Mouse (Mus musculus): ENCODE measurements around the gene Tma7.

Tma7 gene

GRCm38 (mm10) chr9:109102541-109102940 is 20.2 kb upstream of the Tma7 start:
- no peak for DNase-seq (ENCODE audit: low read depth)

- no peak for DNase-seq (ENCODE audit: low read depth)
Measured at GRCm38 (mm10) chr9:109101933-109102445, 19.6 kb upstream of the Tma7 start.

GRCm38 (mm10) chr9:109100307-109100928 is 18.0 kb upstream of the Tma7 start:
- DNase-seq (ENCODE audit: low read depth), result no peak

GRCm38 (mm10) chr9:109098969-109099368 is 16.6 kb upstream of the Tma7 start:
- no peak for DNase-seq (ENCODE audit: low read depth)

GRCm38 (mm10) chr9:109098366-109098765 is 16.0 kb upstream of the Tma7 start:
- no peak for DNase-seq (ENCODE audit: low read depth)

DNA sequence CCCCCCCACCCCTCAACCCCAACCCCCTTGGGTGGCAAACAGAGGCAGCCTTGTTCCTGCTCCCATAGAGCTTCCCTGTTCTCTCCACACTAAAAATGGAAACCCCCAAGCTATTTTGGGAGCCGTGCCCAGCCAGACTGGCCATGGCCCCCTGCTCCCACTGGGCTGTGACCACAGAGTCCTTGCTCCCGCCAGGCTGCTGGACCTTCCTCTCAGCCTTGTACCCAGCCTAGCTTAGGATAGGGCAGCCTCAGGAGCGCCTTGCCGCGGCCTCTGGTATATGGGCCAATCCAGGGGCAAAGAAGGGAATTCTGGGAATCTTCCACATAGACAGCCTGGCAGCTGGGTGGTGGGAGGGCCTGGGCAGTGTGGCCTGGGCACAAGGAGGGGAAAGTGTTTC is 15.4 kb upstream of the Tma7 start:
- DNase-seq (ENCODE audit: low read depth), result no peak

DNA sequence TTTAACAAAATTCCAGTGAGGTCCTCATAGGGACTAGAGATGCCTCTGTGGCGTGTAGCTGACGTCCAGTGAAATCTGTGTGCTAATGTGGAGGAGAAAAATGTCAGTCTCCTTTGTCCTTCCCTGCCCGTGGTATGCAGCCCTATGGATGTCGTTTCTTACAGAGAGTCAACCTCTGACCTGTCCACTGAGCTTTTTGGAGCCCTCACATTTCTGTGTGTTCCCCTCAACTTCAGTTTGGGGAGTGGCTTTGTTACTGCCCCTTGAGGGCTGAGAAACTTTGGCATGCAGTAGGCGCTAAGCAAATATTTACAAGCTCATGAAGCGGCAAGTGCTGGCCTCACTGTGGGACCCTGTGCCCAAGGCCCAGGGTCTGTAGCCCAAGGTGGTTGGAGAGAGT is 14.9 kb upstream of the Tma7 start:
- no peak for DNase-seq (ENCODE audit: low read depth)

DNA sequence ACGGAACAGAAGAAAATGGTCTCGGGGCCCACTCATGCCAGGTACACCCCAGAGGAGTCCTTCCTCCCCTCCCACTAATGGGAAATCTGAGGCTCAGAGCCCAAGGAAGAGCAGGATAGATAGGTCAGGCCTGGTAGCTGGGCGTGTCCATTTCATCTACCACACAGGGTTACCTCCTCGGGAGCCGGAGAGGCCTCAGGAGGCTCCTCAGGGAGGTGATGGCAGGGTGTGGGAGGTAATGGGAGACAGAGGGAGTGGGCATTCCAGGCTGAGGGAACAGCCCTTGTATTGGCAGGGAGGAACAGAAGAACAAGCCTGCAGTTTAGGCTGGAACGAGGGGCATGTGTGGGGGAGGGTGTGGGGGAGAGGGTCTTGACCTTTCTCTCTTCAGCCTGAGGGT is 14.5 kb upstream of the Tma7 start:
- DNase-seq (ENCODE audit: low read depth), result no peak

DNA sequence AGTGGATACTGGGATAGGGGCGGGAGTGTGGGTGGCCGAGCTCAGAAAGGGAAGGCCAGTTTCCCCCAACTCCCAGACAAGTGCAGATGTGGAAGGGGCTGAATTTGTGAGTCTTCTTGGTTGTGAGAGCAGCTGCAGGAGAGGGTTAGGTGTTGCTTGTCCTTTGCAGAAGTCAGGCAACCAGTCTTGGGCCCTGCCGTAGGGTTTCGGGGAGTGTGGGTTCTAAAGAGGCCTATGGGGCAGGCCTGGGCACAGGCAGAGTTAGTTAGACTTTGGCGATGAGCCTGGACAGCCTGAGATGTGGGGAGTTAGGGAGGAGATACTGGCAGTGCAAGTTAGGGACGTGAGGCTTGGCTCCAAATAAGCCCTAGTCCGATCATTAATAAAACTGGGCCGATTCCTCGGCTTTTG is 13.9 kb upstream of the Tma7 start:
- DNase-seq (ENCODE audit: low read depth), result no peak

GRCm38 (mm10) chr9:109095137-109095982 is 13.0 kb upstream of the Tma7 start, which contains the start of gene Plxnb1:
Gene Plxnb1, plus strand, starts transcription at chr9:109095389.
- no peak for DNase-seq (ENCODE audit: low read depth)

GRCm38 (mm10) chr9:109094553-109095136 is 12.3 kb upstream of the Tma7 start:
- no peak for DNase-seq (ENCODE audit: low read depth)

- no peak for DNase-seq (ENCODE audit: low read depth)
Measured at GRCm38 (mm10) chr9:109093786-109094552, 11.6 kb upstream of the Tma7 start.

- DNase-seq (ENCODE audit: low read depth), result no peak
Measured at GRCm38 (mm10) chr9:109092799-109093198, 10.4 kb upstream of the Tma7 start.

DNA sequence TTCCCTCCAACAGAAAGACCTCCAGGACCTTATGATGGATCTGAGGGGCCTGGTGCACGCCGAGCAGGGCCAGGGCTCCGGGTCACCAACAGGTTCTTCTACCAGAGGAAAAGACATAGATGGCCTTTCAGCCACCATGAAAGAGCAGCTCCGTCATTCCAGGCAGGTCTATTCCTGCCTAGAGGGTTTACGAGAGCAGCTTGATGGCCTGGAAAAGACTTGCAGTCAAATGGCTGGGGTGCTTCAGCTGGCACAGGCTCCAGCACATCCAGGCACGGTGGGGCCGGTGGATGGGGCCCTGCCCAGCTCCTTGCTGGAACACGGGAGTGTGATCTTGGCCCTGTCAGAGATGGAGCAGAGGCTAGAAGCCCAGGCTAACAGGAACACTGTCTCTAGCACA is 9.4 kb upstream of the Tma7 start:
- no peak for DNase-seq (ENCODE audit: low read depth)

GRCm38 (mm10) chr9:109090446-109090845 is 8.1 kb upstream of the Tma7 start:
- DNase-seq (ENCODE audit: low read depth), result no peak

GRCm38 (mm10) chr9:109087987-109088386 is 5.6 kb upstream of the Tma7 start:
- DNase-seq (ENCODE audit: low read depth), result no peak

DNA sequence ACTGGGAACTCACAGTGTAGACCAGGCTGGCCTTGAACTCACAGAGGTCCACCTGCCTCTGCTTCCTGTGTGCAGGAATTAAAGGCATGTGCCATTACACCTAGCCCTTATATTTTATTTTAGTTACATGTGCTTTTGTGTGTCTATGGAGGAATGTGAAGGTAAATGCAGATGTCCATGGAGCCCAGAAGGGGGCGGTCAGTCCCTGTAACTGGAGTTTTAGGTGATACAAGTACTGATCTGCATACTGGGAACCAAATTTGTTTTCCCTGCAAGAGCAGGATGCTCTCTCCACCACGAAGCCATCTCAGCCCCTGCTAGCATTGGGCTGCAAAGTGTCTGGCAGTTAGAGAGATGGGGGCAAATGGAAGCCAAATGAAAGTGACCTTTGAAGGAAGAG is 2.5 kb upstream of the Tma7 start:
- DNase-seq (ENCODE audit: low read depth), result peak; percentile 40

GRCm38 (mm10) chr9:109081749-109082123 is 651 bp downstream of the Tma7 start:
- no peak for DNase-seq (ENCODE audit: low read depth)

DNA sequence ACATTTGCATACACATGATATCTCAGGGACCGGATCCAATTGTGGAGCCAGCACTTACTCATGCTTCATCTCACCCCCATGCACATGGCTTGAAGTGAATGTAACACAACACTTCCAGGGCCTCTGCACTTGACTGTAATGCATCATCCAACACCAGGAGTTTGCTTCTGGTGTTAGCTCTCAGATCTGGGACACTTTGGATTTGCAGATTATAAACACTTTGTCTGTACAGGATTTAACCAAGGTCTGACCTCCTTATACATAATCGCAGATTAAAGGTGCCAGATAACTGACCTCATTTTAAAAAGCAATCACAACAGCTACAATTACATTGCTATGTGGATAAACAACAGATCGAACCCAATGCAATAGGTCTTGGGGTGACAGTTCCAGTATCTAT is 1.9 kb downstream of the Tma7 start:
- DNase-seq (ENCODE audit: low read depth), result no peak

DNA sequence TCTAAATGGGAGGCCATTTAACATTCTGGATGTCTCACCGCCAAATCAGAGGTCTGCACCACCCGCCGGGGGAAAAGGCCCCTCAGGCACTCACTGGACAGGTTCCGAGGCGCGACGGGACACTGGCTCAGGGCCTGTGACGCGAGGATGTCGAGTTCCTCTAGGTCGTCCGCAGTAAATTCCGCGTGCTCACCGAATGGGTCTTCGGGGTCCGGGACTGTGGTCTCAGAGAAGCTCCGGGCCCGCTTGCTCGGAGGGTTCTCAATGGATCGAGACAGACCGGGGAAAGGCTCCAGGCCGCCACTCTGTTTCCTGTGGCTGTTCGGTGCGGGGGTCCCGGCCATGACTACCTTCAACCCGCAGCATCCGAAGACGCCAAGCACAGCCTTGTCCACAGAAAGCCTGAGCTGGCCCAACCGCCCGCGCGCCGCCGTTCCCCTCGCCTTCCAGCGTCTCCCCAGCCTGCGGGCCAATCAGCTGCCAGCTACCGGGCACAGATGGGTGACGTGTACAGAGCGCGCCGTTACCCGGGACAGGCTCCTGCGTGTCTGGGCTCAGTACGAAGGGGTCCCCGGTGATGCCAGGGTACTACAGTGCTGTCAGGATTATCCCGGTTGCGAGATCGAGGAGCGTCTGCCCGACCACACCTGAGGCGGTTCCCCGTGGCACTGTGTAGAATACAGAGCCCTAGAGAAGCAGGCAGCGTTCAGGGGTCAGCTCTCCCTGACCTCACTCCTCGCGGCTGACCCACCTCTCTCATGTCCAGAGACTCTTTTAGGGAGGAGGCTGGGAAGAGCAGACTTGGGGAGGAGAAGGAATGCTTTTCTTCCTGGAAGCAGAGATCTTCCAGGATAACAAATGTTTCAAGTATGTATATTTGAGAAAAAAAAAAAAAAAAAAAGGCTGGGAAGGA is 8.5 kb downstream of the Tma7 start, which contains the start of gene Atrip:
Atrip (minus strand) TSS at position 464 of the 913 bp plus-strand sequence.
- peak; percentile 85 for DNase-seq (ENCODE audit: low read depth)

Measured in c-Kit-positive CD71-positive TER-119-negative erythroid progenitor cells, embryonic 14.5 days (primary cell).